Mouse (Mus musculus) cerebellum, adult 2 months (tissue): ENCODE measurements at regions not wholly inside any gene's neighbourhood (a gene's known extent, or its start where the extent isn't known, plus 50 kb on each side); places are given as distances from the start of the nearest gene placed in this dataset.

Source experiments
- DNase-seq, 2 experiments: peaks; one replicate each; pipeline ENCODE4 v3.0.0; 2021
- H3K27ac ChIP-seq: fragments of 200-500 bp; 2 replicates; pipeline ENCODE4 v1.5.1; 2012; ENCODE audit warnings: low read length, control low read depth, inconsistent platforms; ENCODE audit not compliant: insufficient read depth
- H3K27me3 ChIP-seq: fragments of 200-500 bp; 2 replicates; pipeline ENCODE4 v1.6.1; 2012; ENCODE audit warnings: inconsistent platforms, mild to moderate bottlenecking, low read length, moderate library complexity; ENCODE audit not compliant: control insufficient read depth, insufficient read depth
- H3K4me1 ChIP-seq: fragments of 200-500 bp; 2 replicates; pipeline ENCODE4 v1.6.1; 2011; ENCODE audit warnings: low read length; ENCODE audit not compliant: control insufficient read depth, insufficient read depth
- H3K4me3 ChIP-seq: fragments of 200-500 bp; replicated peaks from 2 replicates; pipeline ENCODE3; 2011; ENCODE audit warnings: mild to moderate bottlenecking, low read depth, low read length, control low read depth; ENCODE audit not compliant: insufficient read depth
- CTCF ChIP-seq: fragments of 200-500 bp; IDR thresholded peaks from 2 replicates; pipeline ENCODE4 v1.5.1; 2011; ENCODE audit warnings: low read depth, mild to moderate bottlenecking, control low read depth, low read length, moderate library complexity, borderline replicate concordance; ENCODE audit not compliant: insufficient read depth
- POLR2A ChIP-seq: fragments of 200-500 bp; IDR thresholded peaks from 2 replicates; pipeline ENCODE4 v1.6.1; 2011; ENCODE audit warnings: low read length, control low read depth, borderline replicate concordance; ENCODE audit not compliant: insufficient read depth
- WGBS: fragments of 180-500 bp; shearing (Covaris S2); methylation state at CpG from one replicate; pipeline ENCODE4 v1.1.7; 2018; 5-methylcytosine and 5-hydroxymethylcytosine counted together

DNA sequence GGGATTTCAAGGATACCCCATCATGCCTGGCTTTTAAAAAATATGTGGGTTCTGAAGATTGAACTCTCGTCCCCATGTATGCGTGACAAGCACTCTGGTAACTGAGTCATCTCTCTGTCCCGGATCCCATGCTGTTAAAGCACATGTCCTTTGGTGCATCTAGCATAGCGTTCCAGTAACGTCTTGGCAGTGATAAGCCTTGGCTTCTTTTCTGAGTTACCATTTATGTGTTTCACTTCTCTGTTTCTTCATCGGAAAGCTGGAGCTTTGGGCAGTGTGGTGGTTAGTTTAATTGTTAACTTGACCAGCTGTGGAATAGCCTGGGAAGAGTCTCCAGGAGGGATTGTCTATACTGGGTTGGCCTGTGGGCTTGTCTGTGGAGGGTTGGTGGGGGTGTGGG is 115.7 kb upstream of the Cxcr4 start:
- DNase-seq: no peak
- no peaks in the 10 kb centered on the region for H3K4me1 ChIP-seq
- H3K27me3 ChIP-seq: no peaks in the 10 kb centered on the region
- no peak overlapping the region for H3K4me3 ChIP-seq
- WGBS: 37% methylated on average over 6 of the region's 6 CpGs
- H3K27ac ChIP-seq: no peak overlapping the region
- no peak for TF ChIP-seq CTCF
- no peak for TF ChIP-seq POLR2A

DNA sequence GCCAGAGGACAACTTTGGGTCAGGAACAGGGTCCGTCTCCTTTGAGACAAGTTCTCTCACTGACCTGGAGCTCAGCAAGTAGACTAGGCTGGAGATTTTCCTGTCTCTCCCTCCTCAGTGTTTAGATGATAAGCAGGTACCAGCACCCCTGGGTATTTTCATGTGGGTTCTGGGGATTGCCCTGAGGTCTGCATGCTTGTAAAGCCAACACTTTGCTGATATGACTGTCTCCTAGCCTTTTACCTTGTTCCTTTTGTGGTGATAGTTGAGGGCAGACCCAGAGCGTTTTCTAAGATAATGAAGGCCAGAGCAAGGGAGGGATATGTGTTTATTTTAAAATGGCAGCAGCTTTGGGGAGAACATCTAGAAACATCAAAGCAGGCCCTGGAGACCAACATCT is 114.1 kb upstream of the Cxcr4 start:
- DNase-seq: no peak
- WGBS: 93% methylated on average over 2 of the region's 2 CpGs
- no peak overlapping the region for H3K4me3 ChIP-seq
- H3K27ac ChIP-seq: no peak overlapping the region
- no peaks in the 10 kb centered on the region for H3K27me3 ChIP-seq
- TF ChIP-seq POLR2A (no peak), CTCF (no peak)
- H3K4me1 ChIP-seq: no peaks in the 10 kb centered on the region

DNA sequence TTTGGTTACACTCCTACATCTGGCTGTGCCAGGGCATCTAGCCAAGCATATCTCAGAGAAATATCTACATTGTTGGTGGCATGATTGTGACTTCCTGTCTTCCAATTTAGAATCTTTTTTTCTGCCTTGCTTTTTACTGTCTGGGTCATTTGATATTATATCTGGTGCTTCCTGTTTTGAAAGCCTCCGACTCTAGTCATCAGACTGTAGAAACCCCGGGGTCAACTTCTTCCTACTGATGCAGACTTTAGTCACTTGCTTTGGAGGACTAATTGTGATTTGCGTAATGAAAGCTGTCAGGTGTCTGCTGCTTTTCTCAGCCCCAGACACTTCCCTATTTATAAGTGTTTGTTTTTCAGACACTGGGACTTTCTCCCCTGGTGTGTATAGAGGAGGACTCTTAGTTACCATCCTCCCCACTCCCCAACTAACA is 113.0 kb upstream of the Cxcr4 start:
- Histone ChIP-seq H3K4me1 (no peaks in the 10 kb centered on the region), H3K4me3 (no peak overlapping the region), H3K27me3 (no peaks in the 10 kb centered on the region), H3K27ac (no peak overlapping the region)
- no peak for DNase-seq
- TF ChIP-seq CTCF: no peak
- TF ChIP-seq POLR2A: no peak
- 69% methylated on average over 3 of the region's 3 CpGs for WGBS

DNA sequence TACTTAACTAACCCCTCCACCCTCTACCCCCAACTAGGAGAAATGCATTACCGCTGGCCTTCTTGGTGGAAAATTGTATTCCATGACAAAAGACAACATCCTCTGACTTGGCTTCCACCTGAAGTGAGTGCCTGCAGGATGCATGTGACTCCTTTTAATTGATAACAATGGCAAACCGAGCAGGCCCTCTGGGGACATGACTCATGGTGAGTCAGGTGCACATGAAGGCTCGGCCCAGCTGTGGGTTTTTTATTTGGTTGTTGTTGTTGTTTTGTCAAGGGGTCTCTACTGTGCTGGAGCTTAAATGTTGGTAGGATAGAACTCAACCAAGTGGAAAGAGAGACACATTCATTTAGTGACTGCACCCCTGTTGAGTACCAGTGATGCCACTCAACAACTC is 109.2 kb upstream of the Cxcr4 start:
- Histone ChIP-seq H3K4me1 (no peaks in the 10 kb centered on the region), H3K27me3 (no peaks in the 10 kb centered on the region), H3K4me3 (no peak overlapping the region), H3K27ac (no peak overlapping the region)
- DNase-seq: no peak
- WGBS: 63% methylated on average over 3 of the region's 3 CpGs
- TF ChIP-seq CTCF (no peak), POLR2A (no peak)

DNA sequence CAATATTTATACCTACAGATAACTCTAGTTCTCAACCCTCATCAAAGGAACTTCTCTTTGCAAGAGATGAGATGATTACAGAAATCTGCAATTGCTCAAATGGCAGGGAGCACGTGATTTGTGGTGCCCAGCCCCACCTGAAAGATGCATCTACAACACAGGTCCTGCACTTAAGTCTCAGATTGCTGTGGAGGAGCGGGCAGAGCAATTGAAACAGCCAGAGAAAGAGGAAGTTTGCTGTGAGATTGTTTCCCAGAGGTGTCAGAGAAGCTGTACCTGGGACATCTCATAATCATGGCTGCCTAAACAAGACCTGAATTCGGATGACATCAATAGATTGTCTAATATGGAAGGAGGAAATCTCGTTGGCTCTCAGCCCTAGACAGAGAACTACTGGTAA is 105.9 kb upstream of the Cxcr4 start:
- no peak for TF ChIP-seq CTCF
- TF ChIP-seq POLR2A: no peak

DNA sequence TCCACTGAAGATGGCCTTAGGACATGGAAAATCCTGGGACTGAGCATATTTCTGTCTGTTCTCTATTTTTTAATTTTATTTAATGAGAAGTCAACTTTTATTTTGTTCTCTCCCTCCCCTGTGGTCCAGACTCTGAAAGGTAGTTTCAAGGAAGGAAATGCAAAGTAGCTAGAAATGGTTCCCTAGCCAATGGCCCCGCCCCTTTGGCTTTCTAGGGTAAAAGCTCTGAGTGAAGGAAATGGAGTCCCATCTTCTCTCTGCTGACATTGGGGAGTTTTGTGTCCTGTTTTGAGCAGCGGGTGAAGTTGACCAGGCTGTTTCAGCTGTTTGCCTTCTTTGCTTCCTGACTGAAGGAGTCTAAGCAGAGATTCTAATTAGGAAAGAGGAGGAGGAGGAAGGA is 103.8 kb upstream of the Cxcr4 start:
- 79% methylated on average over 2 of the region's 2 CpGs for WGBS
- no peak for TF ChIP-seq CTCF
- no peak for TF ChIP-seq POLR2A
- H3K4me1 ChIP-seq: no peaks in the 10 kb centered on the region

More for the DNA sequence above, 105.9 kb upstream of the Cxcr4 start:
- Histone ChIP-seq H3K27me3 (no peaks in the 10 kb centered on the region), H3K27ac (no peak overlapping the region), H3K4me3 (no peak overlapping the region), H3K4me1 (no peaks in the 10 kb centered on the region)
- DNase-seq: no peak
- WGBS: 88% methylated on average over 4 of the region's 4 CpGs

DNA sequence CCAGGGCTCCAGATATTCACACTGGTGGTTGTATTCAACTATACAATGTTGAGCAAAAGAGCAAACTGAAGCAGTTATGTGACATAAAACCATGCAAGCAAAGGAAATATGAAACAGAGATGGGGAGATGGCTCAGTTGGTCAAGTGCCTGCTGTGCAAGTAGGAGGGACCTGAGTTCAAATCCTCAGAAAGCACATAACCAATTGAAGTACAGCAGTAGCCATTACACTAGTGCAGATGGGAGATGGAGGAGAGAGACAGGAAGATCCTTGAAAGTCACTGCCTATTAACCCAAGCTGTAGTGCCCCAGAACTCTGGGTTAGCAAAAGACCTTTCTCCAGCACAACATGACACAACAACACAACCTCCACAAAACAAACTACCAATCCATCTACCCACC is 100.7 kb upstream of the Cxcr4 start:
- no peaks in the 10 kb centered on the region for H3K27me3 ChIP-seq
- H3K27ac ChIP-seq: no peak overlapping the region
- no peak for DNase-seq
- no peaks in the 10 kb centered on the region for H3K4me1 ChIP-seq
- H3K4me3 ChIP-seq: no peak overlapping the region
- TF ChIP-seq POLR2A: no peak
- TF ChIP-seq CTCF: no peak

More for the DNA sequence above, 103.8 kb upstream of the Cxcr4 start:
- H3K4me3 ChIP-seq: no peak overlapping the region
- H3K27me3 ChIP-seq: no peaks in the 10 kb centered on the region
- DNase-seq: no peak
- H3K27ac ChIP-seq: no peak overlapping the region

DNA sequence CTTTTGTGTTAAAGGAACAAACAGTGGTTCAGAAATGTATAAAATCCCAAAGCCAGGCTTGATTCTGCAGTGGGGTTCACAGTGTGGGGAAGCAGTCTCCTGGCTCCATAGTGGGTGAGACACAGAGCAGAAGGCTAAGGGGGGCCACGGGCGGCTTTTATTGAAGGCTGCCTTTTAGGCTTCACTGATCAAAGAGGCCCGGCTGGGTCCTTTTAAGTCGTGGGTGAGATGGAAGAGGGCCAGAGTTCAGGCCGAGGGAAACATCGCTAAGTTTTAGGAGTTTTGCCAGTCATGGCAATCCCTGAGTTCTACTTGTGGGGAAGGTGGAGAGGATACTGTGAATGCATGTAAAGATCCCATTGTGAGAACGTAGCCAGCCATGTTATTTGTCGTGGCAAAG is 100.2 kb upstream of the Cxcr4 start:
- TF ChIP-seq POLR2A (no peak), CTCF (no peak)
- H3K4me3 ChIP-seq: no peak overlapping the region
- WGBS: 23% methylated on average over 8 of the region's 8 CpGs
- H3K4me1 ChIP-seq: no peaks in the 10 kb centered on the region
- no peak overlapping the region for H3K27ac ChIP-seq
- no peaks in the 10 kb centered on the region for H3K27me3 ChIP-seq
- DNase-seq: no peak

DNA sequence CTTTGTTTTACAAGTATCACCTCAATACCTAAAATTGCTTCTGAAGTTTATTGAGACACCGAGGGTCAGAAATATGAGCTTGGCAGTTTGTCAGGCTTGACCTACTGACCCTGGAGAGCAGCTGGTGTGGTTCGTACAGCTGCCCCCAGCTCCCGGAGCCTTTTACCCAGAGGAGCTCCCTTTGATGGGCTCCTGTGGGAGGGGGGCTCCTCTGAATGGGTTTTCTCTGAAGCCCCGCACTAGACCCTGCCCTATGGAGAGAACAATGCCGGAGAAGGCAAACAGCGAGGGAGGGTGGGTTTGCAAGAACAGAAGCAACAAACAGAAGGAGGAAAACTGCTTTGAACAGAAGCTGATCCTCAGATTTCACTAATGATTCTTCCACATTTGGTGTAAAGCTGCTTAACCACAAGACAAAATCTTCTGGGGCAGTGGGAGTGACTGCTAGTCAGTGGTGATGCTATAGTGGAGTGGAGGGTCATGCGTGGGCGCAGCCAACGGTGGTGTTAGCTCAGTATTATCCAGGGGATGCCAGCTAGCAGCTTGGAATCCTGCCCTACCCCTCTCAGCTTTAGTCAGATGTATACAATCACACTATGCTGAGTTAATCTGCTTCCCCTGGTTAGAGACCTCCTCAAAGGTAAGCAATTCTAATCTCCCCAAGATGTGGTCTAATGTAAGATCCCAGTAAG is 95.3 kb upstream of the Cxcr4 start:
- Histone ChIP-seq H3K4me3 (no peak overlapping the region), H3K27ac (no peak overlapping the region), H3K4me1 (no peaks in the 10 kb centered on the region), H3K27me3 (no peaks in the 10 kb centered on the region)
- no peak for TF ChIP-seq CTCF
- no peak for TF ChIP-seq POLR2A
- WGBS: 37% methylated on average over 9 of the region's 9 CpGs
- DNase-seq: no peak
